Mouse (Mus musculus) embryo, embryonic 10.5 days (tissue): ENCODE measurements around the gene Prim2.
"Not testable (repeated sequence)": the region's sequence is repeated elsewhere in the genome, so short reads cannot be mapped to it uniquely, and the experiment has no call there.

Experiments
- DNase-seq: peaks from one replicate; pipeline ENCODE4 v3.0.0-alpha.2; 2015; ENCODE audit warnings: low spot score

Prim2 gene

GRCm38 (mm10) chr1:33650875-33651274 is 18.7 kb downstream of the Prim2 start:
- DNase-seq: no peak

- DNase-seq: no peak
Measured at GRCm38 (mm10) chr1:33649534-33650108, 20.0 kb downstream of the Prim2 start.

- DNase-seq: no peak
Measured at GRCm38 (mm10) chr1:33649021-33649420, 20.6 kb downstream of the Prim2 start.

DNA sequence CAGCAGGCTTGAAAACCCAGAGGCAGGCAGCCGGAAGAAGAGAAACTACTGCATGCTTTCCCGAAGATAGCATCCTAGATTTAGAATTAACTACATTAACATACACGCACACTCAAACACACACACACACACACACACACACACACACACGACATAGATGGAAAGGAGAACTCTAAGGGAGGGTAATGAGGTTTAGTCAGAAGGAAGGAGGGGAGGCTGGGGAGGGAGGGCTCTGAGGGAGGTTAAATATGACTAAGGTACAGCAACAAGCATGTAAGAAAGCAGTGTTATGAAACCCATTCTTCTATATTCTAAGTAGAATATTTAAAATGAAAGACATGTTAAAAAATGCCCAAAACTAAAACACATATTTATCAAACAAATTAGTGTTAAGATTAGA is 21.9 kb downstream of the Prim2 start:
- no peak for DNase-seq

GRCm38 (mm10) chr1:33647173-33647572 is 22.4 kb downstream of the Prim2 start:
- no peak for DNase-seq

DNA sequence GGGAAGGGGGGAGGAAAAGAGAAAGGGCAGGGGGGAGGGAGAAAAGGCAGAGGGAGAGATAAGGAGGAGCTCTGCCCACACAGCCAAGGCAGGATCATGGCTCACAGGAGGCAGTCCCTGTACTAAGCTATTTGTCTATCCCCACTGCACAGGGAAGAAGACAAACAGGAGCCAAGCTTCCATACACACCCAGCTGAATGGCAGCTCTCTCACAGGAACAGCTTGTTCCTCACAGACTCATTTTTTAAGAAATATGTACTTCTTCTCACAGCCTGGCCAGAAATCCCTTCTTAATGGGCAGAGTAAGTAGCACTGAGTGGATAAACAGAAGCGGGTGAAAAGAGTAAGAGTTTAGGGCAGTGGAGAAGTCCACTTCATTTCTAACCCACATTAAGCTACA is 23.9 kb downstream of the Prim2 start:
- DNase-seq: no peak

DNA sequence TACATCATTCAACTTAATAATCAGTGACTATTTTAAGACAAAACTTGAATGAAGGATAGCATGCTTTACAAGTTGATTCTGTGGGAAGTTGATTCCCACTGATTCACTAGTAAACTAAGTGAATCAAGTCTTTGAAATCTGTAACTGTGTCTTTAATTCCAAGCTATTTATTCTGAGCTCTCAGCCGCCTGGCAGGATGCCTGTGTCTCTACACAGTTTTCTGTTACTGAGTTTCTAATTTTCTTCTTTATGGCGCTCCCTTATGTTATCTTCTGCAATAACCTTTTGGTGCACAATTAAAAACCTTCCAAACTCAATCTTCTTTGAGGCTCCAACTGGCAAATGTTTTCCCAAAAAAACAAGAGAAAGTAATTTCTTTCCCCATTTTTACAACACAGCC is 28.5 kb downstream of the Prim2 start:
- DNase-seq: no peak

DNA sequence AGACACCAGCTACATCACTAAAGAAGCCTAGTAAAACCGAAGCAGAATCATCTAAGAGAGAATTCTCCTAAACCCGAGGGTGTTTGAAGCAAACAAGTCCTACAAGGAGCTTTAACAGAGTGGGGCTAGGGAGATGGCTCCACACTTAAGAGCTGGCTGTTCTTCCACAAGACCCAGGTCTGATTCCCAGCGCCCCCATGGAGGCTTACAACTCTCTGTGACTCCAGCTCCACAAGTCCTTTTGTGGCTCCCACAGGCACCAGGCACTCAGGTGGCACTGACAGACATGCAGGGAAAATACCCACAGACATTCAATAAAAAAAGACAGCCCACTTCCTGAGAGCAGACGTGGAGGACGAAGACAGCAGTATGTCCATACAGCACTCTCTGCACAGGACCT is 29.5 kb downstream of the Prim2 start:
- no peak for DNase-seq

GRCm38 (mm10) chr1:33639234-33639633 is 30.4 kb downstream of the Prim2 start:
- DNase-seq: no peak

DNA sequence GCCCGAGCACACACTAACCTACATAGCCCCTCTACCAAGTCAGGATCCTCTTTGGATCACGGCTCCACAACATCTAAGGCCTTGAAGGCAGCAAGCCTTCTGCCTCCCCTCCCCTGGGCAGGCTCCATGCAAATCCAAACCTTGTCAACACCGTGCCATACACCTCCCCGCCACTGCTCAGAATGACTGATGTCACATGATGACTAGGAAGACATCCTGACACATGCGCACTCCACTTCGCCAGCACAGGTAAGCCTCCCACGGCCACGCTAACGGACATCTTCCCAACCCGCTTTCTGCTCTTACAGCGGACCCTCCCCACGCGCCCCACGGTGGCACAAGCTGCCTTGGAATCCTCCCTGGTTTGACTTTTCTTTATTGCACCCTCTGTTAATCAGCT is 31.8 kb downstream of the Prim2 start:
- DNase-seq: no peak

DNA sequence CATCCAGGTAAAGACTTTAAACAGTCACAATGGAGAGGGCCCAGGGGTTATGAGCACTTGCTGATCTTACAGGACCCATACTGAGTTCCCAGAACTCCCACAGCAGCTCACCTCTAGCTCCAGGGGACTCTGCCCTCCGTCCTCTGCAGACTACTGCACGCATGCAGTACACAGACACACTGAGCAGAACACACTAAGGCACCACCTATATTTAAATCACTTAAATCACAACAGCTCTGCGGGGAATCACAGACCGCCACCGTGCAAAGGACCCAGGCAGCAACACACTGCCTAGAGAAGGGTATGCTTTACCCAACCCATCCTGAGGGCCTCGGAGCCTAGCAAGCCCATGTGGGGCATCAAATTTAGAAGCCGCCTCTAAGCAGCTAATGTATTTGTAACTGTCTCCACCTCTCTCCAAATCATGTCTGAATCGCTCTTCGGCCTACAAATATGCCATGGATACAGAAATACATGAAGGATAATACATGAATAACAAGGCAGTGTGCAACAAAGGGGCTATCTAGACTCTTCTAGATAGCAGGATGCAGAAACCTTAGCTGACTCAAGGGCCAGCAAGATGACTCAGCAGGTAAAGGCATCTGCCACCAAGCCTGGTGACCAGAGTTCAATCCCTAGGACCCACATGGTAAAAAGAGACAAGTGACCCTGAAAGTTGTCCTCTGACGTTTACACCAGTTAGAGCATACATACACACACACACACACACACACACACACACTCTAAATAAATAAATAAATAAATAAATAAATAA is 33.0 kb downstream of the Prim2 start:
- no peak for DNase-seq

GRCm38 (mm10) chr1:33631002-33631618 is 38.5 kb downstream of the Prim2 start:
- not testable (repeated sequence) for DNase-seq

- DNase-seq: no peak
Measured at GRCm38 (mm10) chr1:33627803-33628202, 41.8 kb downstream of the Prim2 start.

DNA sequence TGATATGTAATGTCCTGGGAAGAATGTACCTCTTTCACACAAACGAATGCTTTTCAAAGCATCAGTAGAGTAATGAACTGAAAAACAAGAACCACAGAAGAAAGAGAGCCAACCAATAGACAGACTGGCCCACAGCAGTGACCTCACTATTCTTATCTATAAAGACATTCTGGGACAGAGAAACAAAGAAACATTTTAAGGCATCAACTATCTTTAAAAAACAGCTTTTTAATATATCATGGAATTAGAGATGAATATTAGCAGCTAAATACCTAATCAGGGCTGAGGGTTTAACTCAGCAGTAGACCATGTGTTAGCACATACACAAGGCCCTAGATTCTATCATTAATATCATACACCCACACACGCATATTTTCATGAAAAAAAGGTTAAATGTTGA is 42.5 kb downstream of the Prim2 start:
- DNase-seq: no peak

GRCm38 (mm10) chr1:33624900-33625299 is 44.7 kb downstream of the Prim2 start:
- no peak for DNase-seq

DNA sequence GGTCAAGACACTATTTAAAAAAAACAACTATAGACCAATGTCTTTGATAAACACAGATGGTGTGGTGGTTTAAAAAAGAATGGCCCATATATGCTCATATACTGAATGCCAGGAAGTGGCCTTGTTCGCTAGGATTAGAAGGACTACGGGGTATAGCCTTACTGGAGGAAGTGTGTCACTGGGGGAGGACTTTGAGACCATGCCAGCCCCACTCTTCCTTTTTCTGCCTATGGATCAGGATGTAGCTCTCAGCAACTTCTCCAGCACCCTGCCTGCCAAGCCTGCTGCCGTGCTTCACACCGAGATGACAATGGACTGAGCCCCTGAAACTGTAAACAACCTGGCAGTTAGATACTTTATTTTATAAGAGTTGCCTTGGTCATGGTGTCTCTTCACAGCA is 45.2 kb downstream of the Prim2 start:
- DNase-seq: no peak

GRCm38 (mm10) chr1:33621791-33622190 is 47.8 kb downstream of the Prim2 start:
- no peak for DNase-seq

- no peak for DNase-seq
Measured at GRCm38 (mm10) chr1:33620091-33620788, 49.4 kb downstream of the Prim2 start.

- DNase-seq: not testable (repeated sequence)
Measured at GRCm38 (mm10) chr1:33616642-33617041, 53.0 kb downstream of the Prim2 start.

- no peak for DNase-seq
Measured at GRCm38 (mm10) chr1:33612100-33612499, 57.5 kb downstream of the Prim2 start.

- DNase-seq: no peak
Measured at GRCm38 (mm10) chr1:33610026-33610721, 59.4 kb downstream of the Prim2 start.

GRCm38 (mm10) chr1:33608133-33608532 is 61.5 kb downstream of the Prim2 start:
- no peak for DNase-seq
